Mouse (Mus musculus) cortical plate, adult 2 months (tissue): Measurements from ENCODE around the gene Gm379.

Experiments
- CTCF ChIP-seq: fragments of 200-500 bp; IDR thresholded peaks from 2 replicates; pipeline ENCODE4 v1.5.1; 2011; ENCODE audit warnings: mild to moderate bottlenecking, control low read depth, low read length; ENCODE audit not compliant: insufficient read depth; ENCODE audit errors: extremely low read depth
- POLR2A ChIP-seq: fragments of 200-500 bp; IDR thresholded peaks from 2 replicates; pipeline ENCODE4 v1.6.1; 2011; ENCODE audit warnings: mild to moderate bottlenecking, low read length, control low read depth; ENCODE audit not compliant: insufficient read depth; ENCODE audit errors: extremely low read depth

DNA sequence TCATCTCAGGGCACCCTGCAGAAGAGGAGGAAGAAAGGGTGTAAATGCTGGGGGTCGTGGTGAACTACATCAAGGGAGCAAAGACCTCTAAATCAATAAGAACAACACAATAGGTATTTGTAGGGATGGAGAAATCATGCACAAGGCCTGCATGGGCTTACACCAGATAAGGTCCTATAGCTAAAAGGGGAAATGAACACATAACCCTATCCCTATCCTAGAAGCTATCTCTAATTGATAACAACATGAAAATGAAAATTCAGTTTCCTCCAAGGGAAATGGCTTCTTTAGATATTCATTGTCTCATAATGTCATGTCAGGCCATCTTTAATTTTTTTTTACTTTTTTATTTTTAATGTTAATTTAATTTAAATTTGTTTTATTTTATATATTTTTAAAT is 4.2 kb upstream of the Gm379 start:
- TF ChIP-seq POLR2A, result no peak
- TF ChIP-seq CTCF, result no peak
